Mouse (Mus musculus): ENCODE data around the gene Elfn1. TPM values are rescaled to one million over a fixed set of nuclear protein-coding genes. Genes with fewer than 3 reads are reported as not detected.

Gene Elfn1
- under 1 TPM; 0.27 to 0.31 TPM for total RNA-seq (2021)
- long read RNA-seq, experiment 1 = 0 reads
- long read RNA-seq, experiment 2 = 0 reads

DNA sequence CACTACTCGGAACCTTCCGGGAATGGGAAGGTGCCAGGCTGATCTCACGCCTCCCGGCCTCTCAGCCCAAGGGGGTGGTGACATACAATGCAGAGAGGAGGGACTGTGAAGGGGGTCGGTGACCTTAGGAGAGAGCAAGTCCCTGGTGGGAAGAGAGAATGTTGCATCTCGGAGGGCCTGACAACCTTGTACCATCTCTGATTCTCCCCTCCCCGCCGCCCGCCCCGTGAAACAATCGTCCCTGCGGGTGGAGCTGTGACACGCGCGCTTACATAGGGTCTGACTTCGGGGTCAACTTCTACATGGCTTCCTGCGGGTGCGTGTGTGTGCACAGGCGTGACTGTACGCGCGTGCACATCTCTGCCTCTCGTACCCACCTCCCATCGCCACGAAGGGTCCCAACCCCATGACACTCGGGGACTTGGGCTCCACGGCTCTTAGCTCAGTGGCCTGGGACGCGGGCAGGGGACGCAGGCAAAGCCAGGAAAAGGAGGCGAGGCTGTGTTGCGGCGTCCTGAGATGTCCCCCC, at the start of gene Elfn1:
TSS of gene Elfn1 (plus strand) at position 230 of the 529 bp plus-strand sequence.
- intact Hi-C loops (cut with DNase I) = loop anchor here (2.0 to 5.0 kb wide), 4 partner anchors 69 to 385 kb away; no protein-coding TSS in a partner anchor
- no peak for DNase-seq

DNA sequence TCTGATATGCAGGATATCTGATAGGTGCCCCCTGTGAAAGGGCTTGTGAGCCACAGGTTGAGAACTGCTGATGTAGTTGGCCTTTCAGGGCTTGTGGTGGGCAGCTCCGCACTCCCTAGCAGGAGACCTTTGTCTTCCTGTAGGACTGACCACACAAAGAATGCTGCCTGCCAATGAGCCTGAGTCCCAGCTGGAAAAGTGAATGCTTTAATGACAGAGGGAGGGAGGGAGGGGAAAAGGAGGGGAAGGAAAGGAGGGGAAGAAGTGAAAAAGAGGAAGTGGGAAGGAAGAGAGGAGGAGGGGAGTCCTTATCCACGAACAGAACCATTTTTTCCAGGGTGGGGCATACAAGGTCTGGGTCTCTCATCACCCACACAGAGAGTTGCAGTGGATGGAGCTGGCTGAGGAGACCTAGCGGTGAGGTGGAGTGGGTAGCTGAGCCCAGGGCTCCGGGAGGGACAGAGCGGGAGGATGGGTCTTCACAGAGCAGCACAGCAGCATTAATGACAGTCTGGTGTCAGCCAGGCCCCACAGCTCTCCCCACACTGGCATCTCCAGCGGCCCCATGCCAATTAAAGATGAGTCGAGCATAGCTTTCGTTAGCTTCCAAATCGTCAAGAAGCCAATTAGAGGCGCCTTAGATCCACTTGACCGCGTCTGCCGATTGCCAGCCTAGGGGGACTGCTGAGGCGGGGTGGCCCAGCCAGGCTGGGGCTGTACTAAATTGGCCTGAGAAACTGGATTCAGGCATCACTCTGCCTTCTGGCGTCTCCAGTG, 47.2 kb upstream of the Elfn1 start:
- intact Hi-C loops (cut with DNase I) = no loop called here
- no peak for DNase-seq

DNA sequence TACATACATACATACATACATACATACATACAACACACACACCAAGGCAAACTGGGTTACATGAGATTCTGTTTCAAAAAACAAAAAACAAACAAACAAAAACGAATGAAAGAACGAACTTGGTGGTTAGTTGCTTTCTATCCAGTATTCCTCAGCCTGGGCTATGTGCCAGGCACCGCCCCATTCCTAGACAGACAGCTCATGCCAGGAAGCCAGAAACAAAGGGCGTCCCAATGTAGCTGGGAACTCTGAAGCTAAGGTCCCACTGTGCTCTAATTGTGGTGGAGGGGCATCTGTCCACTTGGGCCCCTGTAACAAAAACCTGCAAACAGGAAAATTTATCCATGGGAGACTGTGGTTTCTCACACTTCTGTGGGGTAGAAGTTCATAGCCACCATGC, 45.0 kb upstream of the Elfn1 start:
- DNase-seq = peak; percentile 72 to 85
- intact Hi-C loops (cut with DNase I) = no loop called here

DNA sequence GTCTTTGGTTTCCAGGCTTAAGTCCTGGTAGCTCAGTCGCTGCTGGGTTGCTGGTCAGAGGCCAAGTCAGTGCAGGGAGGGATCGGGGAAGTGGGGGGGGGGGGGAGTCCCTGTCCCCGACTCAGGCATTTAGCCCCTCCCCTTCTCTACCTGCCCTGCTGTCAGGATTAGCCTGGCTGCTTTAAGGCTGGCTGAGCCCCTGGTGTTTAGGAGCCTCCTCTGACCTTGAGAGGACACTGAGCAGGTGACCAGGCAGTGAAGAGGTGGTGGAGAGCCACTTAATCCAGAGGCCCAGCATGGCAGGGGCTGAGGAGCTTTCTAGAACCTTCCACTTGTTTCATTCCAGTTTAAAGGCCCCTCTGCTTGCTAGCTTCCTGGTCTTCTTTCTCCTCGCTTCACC, 36.9 kb upstream of the Elfn1 start:
- intact Hi-C loops (cut with DNase I) = no loop called here
- no peak for DNase-seq

DNA sequence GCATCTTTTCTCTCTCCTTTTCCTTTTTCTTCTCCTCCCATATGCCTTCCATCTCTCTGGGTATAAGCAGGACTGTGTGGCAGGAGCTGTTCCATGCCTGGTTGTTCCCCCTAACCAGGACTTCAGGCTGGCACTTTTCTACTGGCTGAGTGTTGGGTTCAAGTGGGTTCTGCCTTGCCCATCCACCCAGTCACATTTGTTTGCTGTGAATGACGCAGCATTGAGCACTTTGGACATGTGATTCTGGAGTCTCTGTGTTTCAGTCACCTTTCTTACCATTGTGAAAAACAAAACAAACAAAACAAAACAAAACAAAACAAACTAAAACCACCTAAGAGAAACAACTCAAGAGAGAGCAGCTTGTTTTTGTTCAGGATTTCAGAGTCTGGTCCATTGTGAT, 36.2 kb upstream of the Elfn1 start:
- intact Hi-C loops (cut with DNase I) = no loop called here
- DNase-seq = no peak

GRCm38 (mm10) chr5:139877563-139877962, 30.2 kb upstream of the Elfn1 start:
- intact Hi-C loops (cut with DNase I) = no loop called here
- DNase-seq = no peak

GRCm38 (mm10) chr5:139879694-139880093, 28.0 kb upstream of the Elfn1 start:
- DNase-seq = no peak
- intact Hi-C loops (cut with DNase I) = no loop called here

- intact Hi-C loops (cut with DNase I) = no loop called here
Observed at GRCm38 (mm10) chr5:139881161-139881560, 26.6 kb upstream of the Elfn1 start.

DNA sequence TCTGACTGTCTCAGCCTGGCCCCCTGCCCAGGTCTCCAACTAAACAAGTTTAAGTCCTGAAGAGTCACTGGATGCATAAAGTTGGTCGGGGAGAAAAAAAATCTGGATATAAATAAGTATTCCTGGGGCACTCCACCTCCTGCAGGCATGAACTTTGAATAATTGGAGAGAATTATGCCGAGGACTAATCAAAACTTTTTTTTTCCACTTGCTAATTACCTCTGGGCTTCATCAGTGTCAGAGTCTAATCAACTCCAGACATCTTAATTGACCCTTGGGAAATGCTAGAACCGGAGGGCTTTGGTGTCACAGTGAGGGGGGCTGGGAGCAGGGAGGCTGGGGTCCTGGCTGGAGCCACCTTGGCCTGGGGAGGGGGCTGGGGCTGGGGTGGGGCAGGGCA, 19.1 kb upstream of the Elfn1 start:
- DNase-seq = no peak
- intact Hi-C loops (cut with DNase I) = no loop called here

More at GRCm38 (mm10) chr5:139881161-139881560, 26.6 kb upstream of the Elfn1 start:
- DNase-seq = no peak

DNA sequence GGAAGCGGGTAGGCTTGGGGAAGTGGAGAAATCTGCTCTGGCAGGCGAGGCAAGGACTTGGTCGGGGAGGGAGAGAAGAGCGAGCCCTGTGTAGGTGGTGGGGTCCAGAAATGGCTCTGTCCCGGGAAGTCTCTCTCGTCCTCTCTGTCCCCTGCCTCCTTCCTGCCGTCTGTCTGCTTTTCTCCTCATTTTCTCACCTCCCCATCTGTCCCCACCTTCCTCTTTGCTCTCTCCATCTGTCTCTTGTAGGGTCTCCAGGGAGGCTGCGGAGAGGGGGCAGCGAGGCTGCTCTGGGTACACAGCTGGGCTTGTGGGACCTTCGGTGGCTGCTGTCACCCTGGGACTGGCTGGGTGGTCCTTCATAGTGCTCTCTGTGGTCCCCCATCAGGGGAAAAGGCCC, 18.4 kb upstream of the Elfn1 start:
- intact Hi-C loops (cut with DNase I) = no loop called here

GRCm38 (mm10) chr5:139892326-139892994, 15.3 kb upstream of the Elfn1 start:
- intact Hi-C loops (cut with DNase I) = no loop called here
- no peak for DNase-seq

More for the DNA sequence above, 18.4 kb upstream of the Elfn1 start:
- no peak for DNase-seq

DNA sequence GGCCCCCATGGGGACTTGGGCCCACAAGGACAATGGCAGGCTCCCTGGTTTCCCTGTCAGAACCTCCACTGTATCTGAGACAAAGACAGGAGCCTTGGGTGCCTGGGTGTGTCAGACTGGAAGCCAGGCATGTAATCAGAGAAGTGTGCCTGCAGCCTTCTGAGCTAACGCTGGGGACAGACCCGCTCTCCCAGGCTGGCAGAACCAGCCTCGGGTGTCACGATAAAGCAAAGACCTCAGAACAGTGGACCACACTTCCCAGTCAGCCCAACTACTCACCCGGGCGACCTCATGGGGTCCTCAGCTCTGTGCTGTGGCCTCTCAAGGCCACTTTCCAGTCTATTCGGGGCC, 14.8 kb upstream of the Elfn1 start:
- no peak for DNase-seq
- intact Hi-C loops (cut with DNase I) = no loop called here

- DNase-seq = peak; percentile 64 to 79
- intact Hi-C loops (cut with DNase I) = no loop called here
Observed at GRCm38 (mm10) chr5:139894025-139894508, 13.7 kb upstream of the Elfn1 start.

DNA sequence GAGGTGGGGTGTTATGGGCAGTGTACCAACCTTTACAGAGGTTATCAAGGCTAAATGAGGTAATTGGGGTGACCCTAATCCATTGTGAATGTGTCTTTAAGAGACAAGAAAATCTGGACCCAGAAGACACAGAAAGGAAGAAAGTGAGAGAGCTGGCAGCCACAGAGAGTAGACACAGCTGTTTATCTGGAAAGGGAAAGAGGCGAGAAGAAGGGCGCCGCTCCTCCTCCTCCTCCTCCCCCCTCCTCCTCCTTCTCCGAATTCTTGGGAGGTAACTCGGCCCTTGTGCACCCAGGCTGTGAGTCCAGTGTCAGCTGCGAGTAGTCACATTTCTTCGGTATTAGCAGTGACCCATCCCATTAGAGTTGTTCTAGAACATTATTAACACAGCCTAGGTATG, 8.7 kb upstream of the Elfn1 start:
- intact Hi-C loops (cut with DNase I) = no loop called here

DNA sequence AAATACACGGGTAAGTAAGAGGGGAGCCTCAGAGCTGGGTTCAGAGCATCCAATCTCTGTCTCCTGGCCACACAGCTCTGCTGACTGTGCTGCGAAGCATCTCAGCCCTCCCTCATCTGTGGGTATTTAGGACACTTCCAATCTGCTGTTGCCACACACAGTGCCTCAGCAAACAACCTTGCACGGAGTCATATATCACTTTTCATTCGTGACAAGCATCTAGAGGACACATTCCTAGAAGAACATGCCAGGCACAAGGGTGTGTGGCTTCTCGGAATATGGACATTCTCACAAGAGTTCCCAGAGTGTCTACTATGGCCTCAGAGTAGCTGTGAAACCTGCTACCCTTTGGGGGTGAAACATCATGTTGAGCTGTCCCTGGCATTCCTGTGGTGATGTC, 2.6 kb upstream of the Elfn1 start:
- no peak for DNase-seq
- intact Hi-C loops (cut with DNase I) = loop anchor here (5.0 kb wide), 3 partner anchors 137 to 387 kb away; no protein-coding TSS in a partner anchor

More for the DNA sequence above, 8.7 kb upstream of the Elfn1 start:
- peak in 1 of 2 experiments; percentile 37 for DNase-seq

GRCm38 (mm10) chr5:139906507-139906906, 1.2 kb upstream of the Elfn1 start:
- intact Hi-C loops (cut with DNase I) = loop anchor here (5.0 kb wide), 3 partner anchors 136 to 386 kb away; no protein-coding TSS in a partner anchor
- no peak for DNase-seq

DNA sequence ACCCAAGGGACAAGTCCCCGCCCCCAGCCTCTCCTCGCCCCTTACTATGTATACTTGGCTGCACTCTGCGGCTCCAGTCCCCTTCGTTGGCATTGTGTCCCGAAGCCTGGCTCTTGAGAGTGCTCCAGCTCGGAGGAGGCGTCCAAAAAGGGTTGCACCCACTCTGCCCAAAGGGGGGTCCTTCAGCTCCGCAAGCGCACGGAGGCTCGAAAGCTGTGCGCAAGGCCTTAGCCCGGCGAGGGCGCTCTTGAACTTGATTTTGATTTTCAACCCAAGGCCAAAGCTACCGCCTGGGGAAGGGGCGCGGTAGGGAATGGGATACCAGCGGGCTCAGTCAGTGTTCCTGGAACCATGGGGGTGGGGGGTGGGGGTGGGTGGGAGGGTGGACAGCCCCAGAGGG, 502 bp upstream of the Elfn1 start:
- intact Hi-C loops (cut with DNase I) = loop anchor here (5.0 kb wide), 3 partner anchors 135 to 385 kb away; no protein-coding TSS in a partner anchor
- DNase-seq = peak; percentile 44 to 65

GRCm38 (mm10) chr5:139908243-139908810, 584 bp downstream of the Elfn1 start:
- peak; percentile 38 to 40 for DNase-seq
- intact Hi-C loops (cut with DNase I) = loop anchor here (2.0 to 5.0 kb wide), 4 partner anchors 70 to 384 kb away; no protein-coding TSS in a partner anchor

- DNase-seq = no peak
- intact Hi-C loops (cut with DNase I) = loop anchor here (2.0 to 5.0 kb wide), 4 partner anchors 70 to 383 kb away; no protein-coding TSS in a partner anchor
Observed at GRCm38 (mm10) chr5:139908811-139909627, 1.3 kb downstream of the Elfn1 start.

All from heart, postnatal 14 days (tissue).